21 mouse cellular contexts compared by ENCODE assay signal in the genomic region with DNA sequence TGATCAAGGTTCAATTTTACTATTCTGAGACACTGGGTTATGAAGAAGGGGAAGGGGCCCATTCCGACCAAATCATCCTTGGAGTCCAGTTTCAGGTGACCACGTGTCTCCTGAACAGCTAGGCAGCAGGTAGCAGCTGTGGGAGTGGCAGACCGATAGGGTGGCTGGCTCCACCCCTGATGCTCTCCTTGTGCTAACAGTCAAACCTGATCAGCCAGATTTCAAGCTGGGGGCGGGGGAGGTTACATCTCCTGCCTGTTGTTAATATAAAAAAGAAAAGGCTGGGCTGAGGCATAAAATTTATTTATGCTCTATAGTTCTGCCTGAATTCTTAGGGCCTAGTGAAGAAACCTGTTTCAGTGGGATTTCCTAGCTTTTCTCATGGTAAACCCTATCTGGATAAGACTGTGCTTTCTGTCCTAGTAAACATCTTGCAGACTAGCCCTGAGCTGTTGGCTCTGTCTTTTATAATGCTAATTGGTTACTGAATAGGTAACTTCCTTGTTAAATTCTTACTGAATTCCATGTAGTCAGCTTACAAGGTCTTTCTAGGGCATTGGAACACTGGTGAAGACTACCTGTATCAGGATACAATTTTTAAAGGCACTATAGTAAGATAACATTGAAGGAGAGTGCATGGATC. TPM values are rescaled to one million over a fixed set of nuclear protein-coding genes. Genes with fewer than 3 reads are reported as not detected.
"Had no signal": no experiment of that assay in that cellular context is flagged by ENCODE, and none has a peak within 500 bp of the region (broad histone marks: within the 10 kb centered on the region; RNA-seq: fewer than 3 reads in every experiment).

No protein-coding gene starts in this region.

RNA-seq across cellular contexts. Expression of a gene that starts 16.4 kb away (rescaled TPM):
- polyA plus RNA-seq: heart, adult 2 months; heart, embryonic 11.5 days; heart, embryonic 13.5 days; heart, embryonic 15.5 days; heart, postnatal 0 days; hindbrain, embryonic 11.5 days; hindbrain, embryonic 13.5 days; hindbrain, embryonic 15.5 days; intestine, embryonic 14.5 days; intestine, embryonic 16.5 days; limb, embryonic 11.5 days; limb, embryonic 13.5 days; liver, embryonic 12.5 days; liver, embryonic 14.5 days had no signal

RNA-seq across cellular contexts. Expression of a gene that starts 32.3 kb away (rescaled TPM):
- polyA plus RNA-seq: gonadal fat pad, adult 2 months; heart, adult 2 months; heart, embryonic 11.5 days; heart, embryonic 13.5 days; heart, embryonic 15.5 days; heart, postnatal 0 days; hindbrain, embryonic 11.5 days; hindbrain, embryonic 13.5 days; hindbrain, embryonic 15.5 days; hindbrain, postnatal 0 days; intestine, embryonic 14.5 days; intestine, embryonic 16.5 days; large intestine, adult 2 months; limb, embryonic 11.5 days; limb, embryonic 13.5 days; limb, embryonic 15.5 days; liver, embryonic 12.5 days had no signal

RNA-seq across cellular contexts. Expression of a gene that starts 41.2 kb away (rescaled TPM):
- polyA plus RNA-seq: heart, embryonic 11.5 days; hindbrain, embryonic 11.5 days; intestine, embryonic 16.5 days; kidney, embryonic 15.5 days; kidney, postnatal 0 days; limb, embryonic 11.5 days; limb, embryonic 15.5 days; liver, embryonic 12.5 days had no signal

RNA-seq across cellular contexts. Expression of a gene that starts 48.9 kb away (rescaled TPM):
- polyA plus RNA-seq: heart, adult 2 months; heart, embryonic 11.5 days; heart, embryonic 13.5 days; heart, embryonic 15.5 days; heart, postnatal 0 days; hindbrain, embryonic 11.5 days; hindbrain, embryonic 13.5 days; hindbrain, embryonic 15.5 days; hindbrain, postnatal 0 days; limb, embryonic 11.5 days; limb, embryonic 13.5 days; limb, embryonic 15.5 days; liver, embryonic 12.5 days had no signal

RNA-seq across cellular contexts. Expression of a gene that starts 57.8 kb away (rescaled TPM):
- polyA plus RNA-seq: heart, adult 2 months; heart, embryonic 13.5 days; heart, embryonic 15.5 days; heart, postnatal 0 days; hindbrain, embryonic 11.5 days; hindbrain, embryonic 13.5 days; hindbrain, embryonic 15.5 days; intestine, embryonic 14.5 days; limb, embryonic 11.5 days; limb, embryonic 13.5 days; liver, adult 2 months had no signal
